Mouse (Mus musculus) liver, embryonic 14.5 days (tissue): ENCODE data around the gene Iqcf3.

ENCODE experiments used
- CTCF ChIP-seq: IDR thresholded peaks from 2 replicates; pipeline ENCODE4 v1.5.1; 2016; ENCODE audit warnings: antibody characterized with exemption, low read depth, control low read depth
- EP300 ChIP-seq: IDR thresholded peaks from 2 replicates; pipeline ENCODE4 v1.6.1; 2016; ENCODE audit warnings: antibody characterized with exemption, low read depth

- TF ChIP-seq CTCF (no peak), EP300 (no peak)
Measured at GRCm38 (mm10) chr9:106457920-106458319, 103.5 kb downstream of the Iqcf3 start.
